Comparison of ENCODE assay signal across 18 mouse cellular contexts in genomic region chr8:105317941-105318340, GRCm38 (mm10). TPM values are rescaled to one million over a fixed set of nuclear protein-coding genes. Genes with fewer than 3 reads are reported as not detected.
DNase-seq lines count a peak whose midpoint lies in the region; ATAC-seq lines count a peak whose summit lies in the region.
"Had no signal": no experiment of that assay in that cellular context is flagged by ENCODE, and none has a peak within 500 bp of the region (broad histone marks: within the 10 kb centered on the region; RNA-seq: fewer than 3 reads in every experiment).

No protein-coding gene starts in this region.

- no peak for ATAC-seq in megakaryocyte, adult 5-6 weeks (ENCODE audit: poor library complexity, severe bottlenecking)
- ATAC-seq: CD4-positive, CD25-positive, alpha-beta regulatory T cell, adult 4 months; intestine, embryonic 16.5 days had no signal

- peaks cover 24% of the 10 kb centered on the region; the same call in 1 of the 2 replicates for H3K4me1 ChIP-seq in heart, embryonic 10.5 days
- peaks cover 99% of the 10 kb centered on the region for H3K4me1 ChIP-seq in megakaryocyte, embryonic 14.5 days
- H3K4me1 ChIP-seq: embryonic facial prominence, embryonic 12.5 days; limb, embryonic 13.5 days; neural tube, embryonic 12.5 days had no signal

- 89% methylated on average over 4 of the region's 4 CpGs for WGBS in heart, embryonic 10.5 days

- H3K36me3 ChIP-seq in heart, embryonic 10.5 days, result peaks cover 61% of the 10 kb centered on the region
- peaks cover 90% of the 10 kb centered on the region for H3K36me3 ChIP-seq in megakaryocyte, embryonic 14.5 days (replicated peaks; ENCODE audit: low read length)

- peak; percentile 94 for DNase-seq in heart, adult 11 months
- DNase-seq in heart, embryonic 10.5 days (ENCODE audit: low spot score), result no peak
- DNase-seq in lung, postnatal 10 days, result peak; percentile 70
- peak; percentile 79 for DNase-seq in skeletal muscle tissue, adult 2 months (ENCODE audit: low read depth, low spot score)
- no peak for DNase-seq in thymus, postnatal 4 days
- DNase-seq: midbrain, embryonic 14.5 days; retina, postnatal 1 day; thymus, adult 2 months had no signal

- no peak overlapping the region for H3K27ac ChIP-seq in heart, embryonic 10.5 days
- H3K27ac ChIP-seq: embryonic facial prominence, embryonic 12.5 days; kidney, postnatal 0 days; layer of hippocampus, adult 2 months; limb, embryonic 13.5 days; macrophage; neural tube, embryonic 12.5 days had no signal

- H3K9me3 ChIP-seq in heart, embryonic 10.5 days, result no peaks in the 10 kb centered on the region
- no peaks in the 10 kb centered on the region for H3K9me3 ChIP-seq in megakaryocyte, embryonic 14.5 days
- H3K9me3 ChIP-seq: embryonic facial prominence, embryonic 12.5 days; limb, embryonic 13.5 days; neural tube, embryonic 12.5 days had no signal

- H3K4me3 ChIP-seq in heart, embryonic 10.5 days, result no peak overlapping the region
- H3K4me3 ChIP-seq in megakaryocyte, embryonic 14.5 days (replicated peaks), result peak overlapping the region; percentile 75
- H3K4me3 ChIP-seq: embryonic facial prominence, embryonic 12.5 days; layer of hippocampus, adult 2 months; limb, embryonic 13.5 days; neural tube, embryonic 12.5 days had no signal

- H3K27me3 ChIP-seq in heart, embryonic 10.5 days (ENCODE audit: insufficient read depth, poor library complexity, severe bottlenecking), result no peaks in the 10 kb centered on the region
- H3K27me3 ChIP-seq in megakaryocyte, embryonic 14.5 days (replicated peaks), result no peaks in the 10 kb centered on the region
- H3K27me3 ChIP-seq: embryonic facial prominence, embryonic 12.5 days; limb, embryonic 13.5 days; neural tube, embryonic 12.5 days had no signal

RNA-seq across cellular contexts. Expression of gene Lrrc29, which starts 8.1 kb away (rescaled TPM):
- 1.5 and 1.9 TPM in 2 replicates for polyA plus RNA-seq in heart, embryonic 10.5 days (2016; fragmentation: Nextera tagmentation; extraction: Ambion mirVana)
- polyA plus RNA-seq in megakaryocyte, embryonic 14.5 days (2012; ENCODE audit: insufficient read depth, low replicate concordance), result 13.0 and 15.5 TPM in 2 replicates
- 0.89 and 1.8 TPM in 2 replicates for total RNA-seq in megakaryocyte, adult 5-6 weeks (2015)
- 1.7 and 3.1 TPM in 2 replicates for total RNA-seq in megakaryocyte, adult 5-6 weeks (2017)

RNA-seq across cellular contexts. Expression of gene Tmem208, which starts 8.2 kb away (rescaled TPM):
- 99.6 and 101 TPM in 2 replicates for polyA plus RNA-seq in heart, embryonic 10.5 days (2016; fragmentation: Nextera tagmentation; extraction: Ambion mirVana)
- 61.6 and 71.6 TPM in 2 replicates for polyA plus RNA-seq in megakaryocyte, embryonic 14.5 days (2012; ENCODE audit: insufficient read depth, low replicate concordance)
- 65.7 and 72.3 TPM in 2 replicates for total RNA-seq in megakaryocyte, adult 5-6 weeks (2015)
- 33.0 and 40.9 TPM in 2 replicates for total RNA-seq in megakaryocyte, adult 5-6 weeks (2017)

RNA-seq across cellular contexts. Expression of gene Elmo3, which starts 12.5 kb away (rescaled TPM):
- 3.9 and 4.4 TPM in 2 replicates for polyA plus RNA-seq in heart, embryonic 10.5 days (2016; fragmentation: Nextera tagmentation; extraction: Ambion mirVana)
- 0.63 TPM in 1 of 2 replicates, not detected in the other for polyA plus RNA-seq in megakaryocyte, embryonic 14.5 days (2012; ENCODE audit: insufficient read depth, low replicate concordance)
- total RNA-seq in megakaryocyte, adult 5-6 weeks (2015), result 0.46 and 0.58 TPM in 2 replicates
- 0.20 and 0.51 TPM in 2 replicates for total RNA-seq in megakaryocyte, adult 5-6 weeks (2017)

RNA-seq across cellular contexts. Expression of gene E2f4, which starts 20.5 kb away (rescaled TPM):
- polyA plus RNA-seq in heart, embryonic 10.5 days (2016; fragmentation: Nextera tagmentation; extraction: Ambion mirVana), result 91.4 and 114 TPM in 2 replicates
- polyA plus RNA-seq in megakaryocyte, embryonic 14.5 days (2012; ENCODE audit: insufficient read depth, low replicate concordance), result 39.4 and 41.2 TPM in 2 replicates
- total RNA-seq in megakaryocyte, adult 5-6 weeks (2015), result 75.8 and 76.8 TPM in 2 replicates
- total RNA-seq in megakaryocyte, adult 5-6 weeks (2017), result 26.9 and 33.7 TPM in 2 replicates

RNA-seq across cellular contexts. Expression of gene Exoc3l, which starts 22.0 kb away (rescaled TPM):
- 16.7 and 18.9 TPM in 2 replicates for polyA plus RNA-seq in heart, embryonic 10.5 days (2016; fragmentation: Nextera tagmentation; extraction: Ambion mirVana)
- 76.3 and 141 TPM in 2 replicates for polyA plus RNA-seq in megakaryocyte, embryonic 14.5 days (2012; ENCODE audit: insufficient read depth, low replicate concordance)
- 0.09 and 0.25 TPM in 2 replicates for total RNA-seq in megakaryocyte, adult 5-6 weeks (2015)
- total RNA-seq in megakaryocyte, adult 5-6 weeks (2017), result 0.26 TPM in 1 of 2 replicates, not detected in the other
- polyA plus RNA-seq: macrophage had no signal

Comparison
In these comparisons a context has a peak if more than half of its experiments do, and no peak if none do; other contexts are left out.
1. DNase-seq: peak in heart, adult 11 months (single experiment), lung, postnatal 10 days (single experiment) and skeletal muscle tissue, adult 2 months (single experiment); none in heart, embryonic 10.5 days (single experiment) and thymus, postnatal 4 days (single experiment).